23 mouse cellular contexts compared by ENCODE assay signal in the genomic region with DNA sequence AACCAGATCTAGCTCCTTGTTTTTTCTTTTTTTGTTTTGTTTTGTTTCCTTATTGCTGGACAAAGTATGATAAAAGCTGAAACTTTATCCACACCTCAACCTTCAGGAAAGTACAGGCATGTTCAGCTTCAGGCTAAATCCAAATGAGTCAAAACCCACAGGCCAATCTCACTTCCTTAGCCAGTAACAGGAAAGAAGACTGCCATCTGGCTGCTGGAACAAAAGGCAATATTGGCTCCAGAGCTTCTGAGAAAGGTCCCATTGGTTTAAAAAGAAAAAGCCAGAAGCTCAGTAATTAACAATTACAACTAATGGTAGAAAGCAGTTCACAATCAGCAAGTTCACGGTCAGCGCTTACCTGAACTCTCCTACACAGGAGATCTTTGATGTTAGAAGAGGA.
DNase-seq lines count a peak whose midpoint lies in the region; ATAC-seq and TF ChIP-seq lines count a peak whose summit lies in the region.
"Had no signal": no experiment of that assay in that cellular context is flagged by ENCODE, and none has a peak within 500 bp of the region (broad histone marks: within the 10 kb centered on the region; RNA-seq: fewer than 3 reads in every experiment).

No protein-coding gene starts in this region.

- peak; percentile 33; the same call in 1 of the 2 replicates for TF ChIP-seq CTCF in layer of hippocampus, adult 2 months (conservative IDR thresholded peaks at IDR 0.05)

- H3K4me1 ChIP-seq in forebrain, embryonic 14.5 days (ENCODE audit: control insufficient read depth, insufficient read depth, low read length): peaks cover 11% of the 10 kb centered on the region
- peaks cover 10% of the 10 kb centered on the region for H3K4me1 ChIP-seq in forebrain, embryonic 15.5 days

- intact Hi-C loops in gastrocnemius, postnatal 36 days (cut with DNase I): no loop called here

- H3K36me3 ChIP-seq in forebrain, embryonic 14.5 days (ENCODE audit: control insufficient read depth, insufficient read depth, low read length): no peaks in the 10 kb centered on the region
- no peaks in the 10 kb centered on the region for H3K36me3 ChIP-seq in forebrain, embryonic 15.5 days
- H3K36me3 ChIP-seq: embryonic facial prominence, embryonic 15.5 days; forebrain, embryonic 10.5 days; heart, embryonic 12.5 days had no signal

- DNase-seq in forebrain, embryonic 14.5 days (ENCODE audit: low spot score): peak; percentile 33
- no peak for DNase-seq in layer of hippocampus, adult 2 months (ENCODE audit: low spot score in 2 of 2)
- DNase-seq in layer of hippocampus, postnatal 14 days (ENCODE audit: low spot score in 2 of 2): no peak
- peak; percentile 53 for DNase-seq in brain, adult 2 months (ENCODE audit: low read depth, low spot score)
- no peak for DNase-seq in gastrocnemius, postnatal 36 days
- DNase-seq in cerebellum, postnatal 4 days (ENCODE audit: low spot score in 2 of 2): no peak
- DNase-seq: adrenal gland, postnatal 14 days; cerebellum, adult 9-10 months; cerebellum, postnatal 36 days; embryo, embryonic 11 days; gastrocnemius, postnatal 10 days; heart, postnatal 36 days; kidney, adult 11 months had no signal

- no peak overlapping the region for H3K9ac ChIP-seq in forebrain, embryonic 14.5 days (ENCODE audit: low read length)
- no peak overlapping the region for H3K9ac ChIP-seq in forebrain, embryonic 15.5 days (replicated peaks)
- H3K9ac ChIP-seq: embryonic facial prominence, embryonic 15.5 days; heart, embryonic 12.5 days; hindbrain, embryonic 14.5 days had no signal

- H3K9me3 ChIP-seq in forebrain, embryonic 14.5 days (replicated peaks; ENCODE audit: control insufficient read depth, low read length): no peaks in the 10 kb centered on the region
- no peaks in the 10 kb centered on the region for H3K9me3 ChIP-seq in forebrain, embryonic 15.5 days
- H3K9me3 ChIP-seq: embryonic facial prominence, embryonic 15.5 days; forebrain, embryonic 10.5 days; heart, embryonic 12.5 days had no signal

- ATAC-seq in forebrain, embryonic 14.5 days: no peak
- no peak for ATAC-seq in forebrain, embryonic 15.5 days (replicated peaks)
- ATAC-seq in hematopoietic stem cell, adult 5-6 weeks (replicated peaks in 1 of 2; ENCODE audit: insufficient read depth in 1 of 2, low FRiP score in 2 of 2, low TSS enrichment in 1 of 2, low read depth in 1 of 2, poor library complexity in 2 of 2, severe bottlenecking in 2 of 2): peak; percentile 38 to 51; a peak in 1 of 4 replicates
- ATAC-seq: activated CD4-positive, CD25-positive, alpha-beta regulatory T cell, adult 4 months; forebrain, embryonic 16.5 days; Patski had no signal

- no peaks in the 10 kb centered on the region for H3K27me3 ChIP-seq in forebrain, embryonic 14.5 days (replicated peaks; ENCODE audit: control insufficient read depth, insufficient read depth, low read length)
- H3K27me3 ChIP-seq in forebrain, embryonic 15.5 days: no peaks in the 10 kb centered on the region

- H3K4me2 ChIP-seq in forebrain, embryonic 14.5 days (ENCODE audit: low read length): no peak overlapping the region
- no peak overlapping the region for H3K4me2 ChIP-seq in forebrain, embryonic 15.5 days (replicated peaks)
- H3K4me2 ChIP-seq: embryonic facial prominence, embryonic 15.5 days; heart, embryonic 12.5 days; hindbrain, embryonic 14.5 days had no signal

- 84% methylated on average over 2 of the region's 2 CpGs for WGBS in forebrain, embryonic 14.5 days
- WGBS in forebrain, embryonic 15.5 days: 86% methylated on average over 2 of the region's 2 CpGs

- no peak overlapping the region for H3K4me3 ChIP-seq in forebrain, embryonic 14.5 days (ENCODE audit: low read depth, low read length)
- no peak overlapping the region for H3K4me3 ChIP-seq in forebrain, embryonic 15.5 days
- H3K4me3 ChIP-seq in layer of hippocampus, adult 2 months: no peak overlapping the region
- H3K4me3 ChIP-seq: embryonic facial prominence, embryonic 15.5 days; erythroblast, embryonic 14.5 days; forebrain, embryonic 10.5 days; heart, embryonic 12.5 days had no signal

- no peak overlapping the region for H3K27ac ChIP-seq in forebrain, embryonic 14.5 days (ENCODE audit: low read depth, low read length)
- no peak overlapping the region for H3K27ac ChIP-seq in forebrain, embryonic 15.5 days (replicated peaks)
- H3K27ac ChIP-seq in layer of hippocampus, adult 2 months: peak overlapping the region; percentile 48; the same call in 1 of the 2 replicates
- H3K27ac ChIP-seq: embryonic facial prominence, embryonic 15.5 days; hindbrain, embryonic 14.5 days had no signal

Comparison
In these comparisons a context has a peak if more than half of its experiments do, and no peak if none do; other contexts are left out.
1. ATAC-seq: peak in hematopoietic stem cell, adult 5-6 weeks (2 of 2); none in forebrain, embryonic 14.5 days (single experiment) and forebrain, embryonic 15.5 days (single experiment).
2. DNase-seq: peak in forebrain, embryonic 14.5 days (single experiment) and brain, adult 2 months (single experiment); none in layer of hippocampus, adult 2 months (0 of 2), layer of hippocampus, postnatal 14 days (0 of 2), gastrocnemius, postnatal 36 days (0 of 2) and cerebellum, postnatal 4 days (0 of 2).